Mouse (Mus musculus): ENCODE data around the gene Scfd2. TPM values are rescaled to one million over a fixed set of nuclear protein-coding genes. Genes with fewer than 3 reads are reported as not detected.

The Scfd2 gene
- total and polyA plus RNA-seq, 2 experiments from 2014 or later: 17.5 to 33.2 TPM

- Histone ChIP-seq H3K9me3 (ENCODE audit: low read length) (no peaks in the 10 kb centered on the region), H3K27ac (ENCODE audit: low read depth, low read length) (no peak overlapping the region), H3K36me3 (ENCODE audit: insufficient read depth, low read length) (no peaks in the 10 kb centered on the region), H3K27me3 (ENCODE audit: insufficient read depth, low read length) (no peaks in the 10 kb centered on the region), H3K4me1 (ENCODE audit: insufficient read depth, low read length) (no peaks in the 10 kb centered on the region), H3K4me3 (ENCODE audit: low read depth, low read length) (no peak overlapping the region), H3K9ac (replicated peaks; ENCODE audit: low read length, poor library complexity, severe bottlenecking) (no peak overlapping the region), H3K4me2 (ENCODE audit: low read depth, low read length, poor library complexity, severe bottlenecking) (no peak overlapping the region)
- no peak for TF ChIP-seq CTCF (IDR thresholded peaks at IDR 0.05)
- no peak for DNase-seq (ENCODE audit: low spot score)
- 76% methylated on average over 2 of the region's 2 CpGs for WGBS
- no peak for ATAC-seq (ENCODE audit: low FRiP score)
Observed at GRCm38 (mm10) chr5:74355416-74356177, 176.0 kb downstream of the Scfd2 start.

GRCm38 (mm10) chr5:74350909-74351308 lies 180.7 kb downstream of the Scfd2 start:
- H3K4me1 ChIP-seq (ENCODE audit: insufficient read depth, low read length): no peaks in the 10 kb centered on the region
- H3K36me3 ChIP-seq (ENCODE audit: insufficient read depth, low read length): no peaks in the 10 kb centered on the region
- no peak overlapping the region for H3K4me3 ChIP-seq (ENCODE audit: low read depth, low read length)
- DNase-seq (ENCODE audit: low spot score): no peak
- 83% methylated on average over 4 of the region's 4 CpGs for WGBS
- no peak for TF ChIP-seq CTCF (IDR thresholded peaks at IDR 0.05)
- no peaks in the 10 kb centered on the region for H3K27me3 ChIP-seq (ENCODE audit: insufficient read depth, low read length)
- H3K4me2 ChIP-seq (ENCODE audit: low read depth, low read length, poor library complexity, severe bottlenecking): no peak overlapping the region
- no peaks in the 10 kb centered on the region for H3K9me3 ChIP-seq (ENCODE audit: low read length)
- H3K9ac ChIP-seq (replicated peaks; ENCODE audit: low read length, poor library complexity, severe bottlenecking): no peak overlapping the region
- no peak for ATAC-seq (ENCODE audit: low FRiP score)
- no peak overlapping the region for H3K27ac ChIP-seq (ENCODE audit: low read depth, low read length)

GRCm38 (mm10) chr5:74348079-74348870 lies 183.3 kb downstream of the Scfd2 start:
- H3K4me2 ChIP-seq (ENCODE audit: low read depth, low read length, poor library complexity, severe bottlenecking): no peak overlapping the region
- no peaks in the 10 kb centered on the region for H3K9me3 ChIP-seq (ENCODE audit: low read length)
- DNase-seq (ENCODE audit: low spot score) (peak; percentile 14), ATAC-seq (ENCODE audit: low FRiP score) (no peak)
- H3K27me3 ChIP-seq (ENCODE audit: insufficient read depth, low read length): no peaks in the 10 kb centered on the region
- H3K27ac ChIP-seq (ENCODE audit: low read depth, low read length): peak overlapping the region; percentile 38; the same call in 1 of the 2 replicates
- WGBS: 58% methylated on average over 11 of the region's 11 CpGs
- H3K9ac ChIP-seq (replicated peaks; ENCODE audit: low read length, poor library complexity, severe bottlenecking): no peak overlapping the region
- no peaks in the 10 kb centered on the region for H3K36me3 ChIP-seq (ENCODE audit: insufficient read depth, low read length)
- H3K4me1 ChIP-seq (ENCODE audit: insufficient read depth, low read length): no peaks in the 10 kb centered on the region
- no peak for TF ChIP-seq CTCF (IDR thresholded peaks at IDR 0.05)
- H3K4me3 ChIP-seq (ENCODE audit: low read depth, low read length): no peak overlapping the region

GRCm38 (mm10) chr5:74343045-74343444 lies 188.5 kb downstream of the Scfd2 start:
- no peak overlapping the region for H3K4me2 ChIP-seq (ENCODE audit: low read depth, low read length, poor library complexity, severe bottlenecking)
- ATAC-seq (ENCODE audit: low FRiP score): no peak
- no peak for DNase-seq (ENCODE audit: low spot score)
- H3K27ac ChIP-seq (ENCODE audit: low read depth, low read length): no peak overlapping the region
- H3K9ac ChIP-seq (replicated peaks; ENCODE audit: low read length, poor library complexity, severe bottlenecking): no peak overlapping the region
- TF ChIP-seq CTCF (IDR thresholded peaks at IDR 0.05): no peak
- H3K4me1 ChIP-seq (ENCODE audit: insufficient read depth, low read length): no peaks in the 10 kb centered on the region
- H3K9me3 ChIP-seq (ENCODE audit: low read length): no peaks in the 10 kb centered on the region
- WGBS: 71% methylated on average over 2 of the region's 2 CpGs
- H3K36me3 ChIP-seq (ENCODE audit: insufficient read depth, low read length): no peaks in the 10 kb centered on the region
- no peaks in the 10 kb centered on the region for H3K27me3 ChIP-seq (ENCODE audit: insufficient read depth, low read length)
- H3K4me3 ChIP-seq (ENCODE audit: low read depth, low read length): no peak overlapping the region

- Histone ChIP-seq H3K27me3 (ENCODE audit: insufficient read depth, low read length) (no peaks in the 10 kb centered on the region), H3K4me3 (ENCODE audit: low read depth, low read length) (no peak overlapping the region), H3K9me3 (ENCODE audit: low read length) (no peaks in the 10 kb centered on the region), H3K4me2 (ENCODE audit: low read depth, low read length, poor library complexity, severe bottlenecking) (no peak overlapping the region), H3K4me1 (ENCODE audit: insufficient read depth, low read length) (no peaks in the 10 kb centered on the region), H3K27ac (ENCODE audit: low read depth, low read length) (no peak overlapping the region), H3K9ac (replicated peaks; ENCODE audit: low read length, poor library complexity, severe bottlenecking) (no peak overlapping the region), H3K36me3 (ENCODE audit: insufficient read depth, low read length) (no peaks in the 10 kb centered on the region)
- DNase-seq (ENCODE audit: low spot score) (no peak), ATAC-seq (ENCODE audit: low FRiP score) (no peak)
- TF ChIP-seq CTCF (IDR thresholded peaks at IDR 0.05): no peak
Observed at GRCm38 (mm10) chr5:74342557-74342956, 189.0 kb downstream of the Scfd2 start.

- Histone ChIP-seq H3K9ac (replicated peaks; ENCODE audit: low read length, poor library complexity, severe bottlenecking) (no peak overlapping the region), H3K27ac (ENCODE audit: low read depth, low read length) (no peak overlapping the region), H3K27me3 (ENCODE audit: insufficient read depth, low read length) (no peaks in the 10 kb centered on the region), H3K4me2 (ENCODE audit: low read depth, low read length, poor library complexity, severe bottlenecking) (no peak overlapping the region), H3K9me3 (ENCODE audit: low read length) (no peaks in the 10 kb centered on the region), H3K36me3 (ENCODE audit: insufficient read depth, low read length) (no peaks in the 10 kb centered on the region), H3K4me3 (ENCODE audit: low read depth, low read length) (no peak overlapping the region), H3K4me1 (ENCODE audit: insufficient read depth, low read length) (no peaks in the 10 kb centered on the region)
- TF ChIP-seq CTCF (IDR thresholded peaks at IDR 0.05): no peak
- DNase-seq (ENCODE audit: low spot score) (peak; percentile 37), ATAC-seq (ENCODE audit: low FRiP score) (no peak)
- 88% methylated on average over 3 of the region's 3 CpGs for WGBS
Observed at GRCm38 (mm10) chr5:74337491-74337890, 194.1 kb downstream of the Scfd2 start.

All from midbrain, postnatal 0 days (tissue).